Mouse (Mus musculus): ENCODE data around the gene Rcan3.

DNA sequence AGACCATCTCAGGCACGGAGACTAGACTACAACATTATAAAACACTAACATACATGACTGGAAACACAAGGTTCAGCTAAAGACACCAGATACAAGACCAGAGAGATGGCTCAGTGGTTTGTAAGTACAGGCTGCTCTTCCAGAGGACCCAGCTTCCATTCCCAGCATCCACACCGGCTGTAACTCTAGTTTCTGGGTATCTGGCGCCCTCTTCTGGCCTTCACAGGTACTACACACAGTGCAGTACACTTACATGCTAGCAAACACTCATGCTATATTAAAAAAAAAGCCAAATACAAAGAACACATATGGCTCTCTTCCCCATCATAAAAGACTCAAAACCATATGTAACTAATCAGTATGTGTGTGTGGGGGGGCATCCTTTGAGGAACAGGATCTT is 58.2 kb downstream of the Rcan3 start:
- TF ChIP-seq POLR2A (IDR thresholded peaks at IDR 0.05; ENCODE audit: extremely low read depth, insufficient read depth, low read length) (no peak), CTCF (IDR thresholded peaks at IDR 0.05; ENCODE audit: extremely low read depth, insufficient read depth, low read length) (0 out of 2 replicates have a peak, but pooled peaks have one; percentile 5)

Measured in cortical plate, adult 2 months (tissue).